Mouse (Mus musculus): ENCODE measurements around the gene Samt3.

Samt3 gene

DNA sequence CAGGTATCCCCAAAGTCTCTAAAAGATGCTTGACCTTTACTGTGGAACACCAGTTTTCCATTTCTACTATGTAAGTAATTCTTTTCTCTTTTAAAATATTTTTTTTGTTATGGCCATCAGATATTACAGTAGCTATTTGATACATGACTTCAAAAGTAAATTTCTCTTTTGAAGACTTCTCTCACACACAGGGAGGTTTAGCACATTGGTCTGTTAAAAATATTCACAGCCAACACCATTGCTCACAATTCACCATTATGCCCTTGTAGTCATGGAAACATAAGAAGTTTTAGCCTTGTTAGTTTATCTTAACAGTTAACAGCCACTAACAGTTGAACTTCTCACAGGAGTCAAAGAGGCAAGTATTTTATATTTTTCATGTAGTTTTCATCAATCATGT is at the start of gene Samt3:
TSS of gene Samt3 (plus strand) at position 301 of the 400 bp plus-strand sequence.
- no peak for DNase-seq

DNA sequence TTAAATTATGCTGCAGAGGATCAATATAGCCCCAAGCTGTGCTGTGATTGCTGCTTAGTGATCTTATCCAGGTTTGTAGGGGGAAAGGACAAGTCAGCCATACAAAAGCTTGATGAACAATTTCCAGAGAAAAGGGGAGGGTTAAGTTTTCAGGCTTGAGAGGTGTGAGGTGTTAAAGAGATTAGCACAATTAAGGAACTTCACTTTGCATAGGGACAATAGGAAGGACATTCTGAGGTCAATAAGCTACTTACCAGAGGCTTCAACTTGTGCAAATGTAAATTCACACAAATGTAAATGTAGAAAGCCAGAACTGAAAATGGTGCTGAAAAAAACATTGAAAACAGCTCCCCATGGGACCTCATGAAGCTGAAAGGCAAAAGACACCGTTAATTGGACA is 27.4 kb upstream of the Samt3 start:
- no peak for DNase-seq

DNA sequence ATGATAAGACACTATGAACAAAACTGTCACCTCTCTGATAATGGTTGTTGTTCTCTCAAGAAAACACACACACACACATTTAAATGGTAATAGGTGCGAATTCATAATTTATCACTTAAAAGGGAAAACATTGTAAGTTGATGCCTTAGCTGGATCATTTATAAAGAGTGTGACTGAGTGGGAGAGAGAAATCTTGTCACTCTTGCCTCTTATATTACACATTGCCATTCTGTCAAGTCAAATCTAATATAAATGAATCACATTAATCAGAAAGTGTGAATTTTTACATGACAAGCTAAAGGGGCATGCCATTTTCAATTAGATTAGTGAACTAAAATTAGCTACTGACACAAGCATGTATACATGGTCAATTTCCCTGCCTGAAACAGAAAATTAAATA is 44.7 kb downstream of the Samt3 start:
- DNase-seq = no peak
